Comparison of ENCODE assay signal across 22 mouse cellular contexts in the genomic region with DNA sequence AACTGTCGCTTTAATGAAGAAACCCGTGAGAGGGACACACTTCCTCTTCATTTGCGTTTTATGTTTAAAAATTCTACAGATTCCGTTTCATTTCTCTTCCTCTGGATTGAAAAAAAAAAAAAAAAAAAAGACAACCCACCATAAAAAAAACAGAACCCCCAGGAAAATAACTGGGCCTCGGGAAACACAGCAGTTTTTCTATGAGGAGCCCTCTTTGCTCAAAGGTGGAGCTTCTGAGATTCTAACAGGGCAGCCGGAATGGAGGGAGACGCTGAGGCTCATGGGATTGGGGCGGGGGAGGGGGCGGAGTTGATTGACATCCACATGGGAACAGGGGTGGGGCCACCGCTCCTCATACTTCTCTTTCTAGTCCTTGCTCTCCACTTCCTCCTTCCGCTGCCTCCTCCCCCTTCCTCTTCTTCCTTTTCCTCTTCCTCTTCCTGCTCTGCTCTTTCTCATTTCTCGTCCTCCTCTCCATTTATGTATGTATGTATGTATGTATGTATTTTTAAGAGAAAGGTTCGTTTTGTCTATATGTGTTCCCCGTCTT.
DNase-seq lines count a peak whose midpoint lies in the region; ATAC-seq lines count a peak whose summit lies in the region.
"Had no signal": no experiment of that assay in that cellular context is flagged by ENCODE, and none has a peak within 500 bp of the region (broad histone marks: within the 10 kb centered on the region; RNA-seq: fewer than 3 reads in every experiment).

No protein-coding gene starts in this region.

- ATAC-seq in megakaryocyte progenitor cell, adult 5-6 weeks (replicated peaks; ENCODE audit: poor library complexity): peak; percentile 37; the same call in 1 of the 2 replicates
- no peak for ATAC-seq in activated CD4-positive, CD25-positive, alpha-beta regulatory T cell, adult 4 months
- ATAC-seq: forebrain, postnatal 0 days; inflammation-experienced regulatory T-cells, adult 6 months; midbrain, embryonic 16.5 days; Patski had no signal

- DNase-seq in A20 (ENCODE audit: low read depth, low spot score) (peak; percentile 96), ES-CJ7 (ENCODE audit: low read depth, low spot score) (peak; percentile 88), R1 (ENCODE audit: low read depth, low spot score) (peak; percentile 96)
- no peak for DNase-seq in thymus, postnatal 10 days (ENCODE audit: low spot score in 2 of 2)
- DNase-seq in right cerebral cortex, postnatal 14 days: no peak
- DNase-seq: adrenal gland, adult 8-10 months; cerebellum, postnatal 10 days; forebrain, postnatal 0 days; heart, postnatal 10 days; kidney, adult 11 months; kidney, postnatal 36 days; left cerebral cortex, postnatal 4 days; liver, embryonic 13.5 days; lung, adult 2 months; lung, postnatal 10 days; thymus, adult 18-20 months; thymus, postnatal 36 days had no signal

Comparison
In these comparisons a context has a peak if more than half of its experiments do, and no peak if none do; other contexts are left out.
1. DNase-seq: peak in A20 (single experiment), ES-CJ7 (single experiment) and R1 (single experiment); none in thymus, postnatal 10 days (0 of 2) and right cerebral cortex, postnatal 14 days (single experiment).